Mouse (Mus musculus): ENCODE data around the gene Htra2. TPM values are rescaled to one million over a fixed set of nuclear protein-coding genes. Genes with fewer than 3 reads are reported as not detected.

The Htra2 gene
- polyA plus RNA-seq, 1 experiment: 30.9 TPM

DNA sequence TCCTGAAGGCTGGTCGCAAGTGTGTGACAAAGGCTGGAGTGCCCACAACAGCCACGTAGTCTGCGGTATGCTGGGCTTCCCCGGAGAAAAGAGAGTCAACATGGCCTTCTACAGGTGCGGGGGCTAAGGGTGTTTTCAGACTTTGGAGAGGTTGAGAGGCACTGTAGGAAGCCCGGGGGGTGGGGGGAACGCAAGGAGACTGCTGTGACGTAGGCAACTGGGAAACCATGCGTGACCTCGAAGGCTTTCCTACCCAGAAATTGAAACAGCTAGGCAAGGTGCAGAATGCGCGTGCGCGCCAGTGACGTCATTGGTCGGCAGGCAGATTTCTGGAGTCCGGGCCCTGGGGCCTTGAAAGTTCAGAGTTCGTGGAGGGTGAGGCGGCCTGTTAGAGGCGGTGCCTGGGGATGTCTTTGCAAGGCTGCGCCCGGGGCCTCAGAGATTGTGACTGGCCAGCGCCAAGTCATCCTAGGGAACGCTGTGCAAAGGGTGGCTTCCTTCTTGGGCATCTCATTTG is 16.5 kb downstream of the Htra2 start:
- Histone ChIP-seq H3K4me3 (ENCODE audit: control insufficient read depth, low read depth, low read length) (peak overlapping the region; percentile 74), H3K27ac (ENCODE audit: control insufficient read depth, insufficient read depth, low read depth, low read length) (no peak overlapping the region)
- no peak for TF ChIP-seq CTCF (IDR thresholded peaks at IDR 0.05; ENCODE audit: control insufficient read depth, insufficient read depth, insufficient replicate concordance, low read depth, low read length)
- no peak for TF ChIP-seq POLR2A (IDR thresholded peaks at IDR 0.05; ENCODE audit: control insufficient read depth, low read depth, low read length)

DNA sequence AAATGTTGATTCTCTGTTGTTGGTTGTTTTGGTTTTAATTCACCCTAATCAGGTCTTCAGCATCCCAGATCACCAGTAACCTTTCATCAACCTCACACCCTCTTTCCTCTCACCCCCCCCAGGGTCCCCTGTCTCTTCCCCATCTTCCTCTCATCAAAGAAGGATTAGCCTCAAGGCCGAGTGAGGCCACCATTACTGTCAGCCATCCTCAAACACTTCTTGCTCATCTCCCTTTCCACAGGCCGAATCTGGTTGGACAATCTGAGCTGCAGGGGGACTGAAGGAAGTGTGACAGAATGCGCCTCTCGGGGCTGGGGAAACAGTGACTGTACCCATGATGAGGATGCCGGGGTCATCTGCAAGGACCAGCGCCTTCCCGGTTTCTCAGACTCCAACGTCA is 17.9 kb downstream of the Htra2 start:
- H3K36me3 ChIP-seq (ENCODE audit: control insufficient read depth, insufficient read depth, low read length): no peaks in the 10 kb centered on the region
- H3K27me3 ChIP-seq (ENCODE audit: control insufficient read depth, insufficient read depth, low read length): no peaks in the 10 kb centered on the region
- peaks cover 21% of the 10 kb centered on the region for H3K4me1 ChIP-seq (ENCODE audit: control insufficient read depth, insufficient read depth, low read length)
- no peak overlapping the region for H3K27ac ChIP-seq (ENCODE audit: control insufficient read depth, insufficient read depth, low read depth, low read length)
- no peak overlapping the region for H3K4me3 ChIP-seq (ENCODE audit: control insufficient read depth, low read depth, low read length)
- TF ChIP-seq CTCF (IDR thresholded peaks at IDR 0.05; ENCODE audit: control insufficient read depth, insufficient read depth, insufficient replicate concordance, low read depth, low read length): no peak
- no peak for TF ChIP-seq POLR2A (IDR thresholded peaks at IDR 0.05; ENCODE audit: control insufficient read depth, low read depth, low read length)

More for the DNA sequence above, 16.5 kb downstream of the Htra2 start:
- H3K4me1 ChIP-seq (ENCODE audit: control insufficient read depth, insufficient read depth, low read length): peaks cover 14% of the 10 kb centered on the region
- H3K27me3 ChIP-seq (ENCODE audit: control insufficient read depth, insufficient read depth, low read length): no peaks in the 10 kb centered on the region
- H3K36me3 ChIP-seq (ENCODE audit: control insufficient read depth, insufficient read depth, low read length): no peaks in the 10 kb centered on the region

DNA sequence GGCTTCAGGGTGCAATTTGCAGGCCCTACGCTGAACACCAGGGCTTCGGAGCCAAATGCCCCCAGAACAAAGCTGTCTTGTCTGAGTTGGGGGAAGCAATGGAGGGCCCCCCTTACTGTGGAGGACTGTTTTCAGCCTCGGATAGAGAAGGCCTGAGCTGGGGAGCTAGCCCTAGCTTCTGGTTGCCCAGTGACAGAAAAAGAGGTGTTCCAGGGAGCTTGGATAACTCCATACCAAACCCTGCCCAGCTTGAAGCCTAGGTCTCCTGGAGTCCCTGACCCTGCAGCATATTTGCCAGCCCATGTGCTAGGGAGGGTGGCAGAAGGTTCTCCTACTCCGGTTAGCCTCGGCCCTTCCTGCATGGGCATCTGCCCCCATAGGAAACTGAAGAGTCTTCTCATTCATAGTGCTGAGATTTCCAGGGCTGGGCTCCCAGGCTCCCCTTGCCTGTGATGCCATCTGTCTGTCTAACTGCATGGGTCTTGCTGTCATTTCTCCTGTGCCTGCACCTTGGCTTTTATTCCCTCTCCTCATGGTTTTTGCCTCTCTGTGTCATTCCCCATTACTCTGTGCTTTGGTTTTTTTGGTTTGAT is 20.5 kb downstream of the Htra2 start:
- peaks cover 21% of the 10 kb centered on the region for H3K4me1 ChIP-seq (ENCODE audit: control insufficient read depth, insufficient read depth, low read length)

DNA sequence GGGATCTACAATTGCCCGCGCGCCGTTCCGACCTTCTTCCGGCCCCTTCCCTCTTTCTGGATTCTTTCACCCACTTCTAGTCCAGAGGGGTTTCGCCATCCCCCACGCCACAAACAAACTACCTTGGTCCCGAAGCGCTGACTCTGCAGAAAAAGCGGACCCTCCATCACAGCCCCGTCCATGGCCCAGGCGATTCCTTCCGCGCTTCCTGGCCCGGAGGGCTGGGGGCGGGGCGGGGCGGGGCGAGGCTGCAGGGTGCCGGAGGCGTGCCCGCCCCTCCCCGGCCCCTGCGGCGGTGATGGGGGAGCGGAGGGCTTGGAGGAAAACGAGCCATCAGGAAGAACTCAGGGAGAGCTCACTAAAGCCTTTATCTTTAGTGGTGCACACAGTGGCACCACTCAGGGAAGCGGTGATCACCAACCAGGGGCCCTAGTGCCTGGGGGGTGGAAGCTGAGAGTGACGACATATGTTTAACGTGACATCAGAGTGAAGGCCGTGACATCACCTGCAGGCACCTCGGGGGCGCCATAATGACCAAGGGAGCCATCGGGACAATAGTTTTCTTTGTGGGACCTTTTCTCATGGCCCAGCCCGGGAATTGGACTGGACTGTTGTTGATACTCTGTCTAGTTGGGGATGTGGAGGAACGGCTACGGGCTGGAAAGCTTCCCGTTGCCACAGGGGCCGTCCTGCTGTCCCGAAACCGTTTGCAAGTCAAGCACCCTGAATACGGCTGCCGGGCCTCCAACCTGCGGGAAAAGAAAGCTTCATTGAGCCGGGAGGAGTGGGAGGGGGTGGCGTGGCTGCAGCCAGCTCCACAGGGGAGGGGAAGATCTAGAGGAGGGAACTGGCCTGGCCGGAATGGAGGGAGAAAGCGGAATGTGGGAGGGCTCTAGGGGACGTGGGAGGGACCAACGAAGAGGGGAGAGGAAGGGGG is 21.6 kb downstream of the Htra2 start, which contains the start of the genes Dok1 and Loxl3:
Dok1 (minus strand) TSS at position 223 of the 937 bp plus-strand sequence.
Loxl3 (plus strand) TSS at position 925 of the 937 bp plus-strand sequence.
- H3K4me1 ChIP-seq (ENCODE audit: control insufficient read depth, insufficient read depth, low read length): peaks cover 18% of the 10 kb centered on the region
- H3K27me3 ChIP-seq (ENCODE audit: control insufficient read depth, insufficient read depth, low read length): no peaks in the 10 kb centered on the region
- 0 out of 2 replicates have a peak, but pooled peaks have one; percentile 18 for TF ChIP-seq POLR2A (IDR thresholded peaks at IDR 0.05; ENCODE audit: control insufficient read depth, low read depth, low read length)
- no peak for TF ChIP-seq CTCF (IDR thresholded peaks at IDR 0.05; ENCODE audit: control insufficient read depth, insufficient read depth, insufficient replicate concordance, low read depth, low read length)
- peak within 1 kb of the TSS; percentile 76 for H3K27ac ChIP-seq (ENCODE audit: control insufficient read depth, insufficient read depth, low read depth, low read length)
- H3K36me3 ChIP-seq (ENCODE audit: control insufficient read depth, insufficient read depth, low read length): no peaks in the 10 kb centered on the region
- peak within 1 kb of the TSS; percentile 90 for H3K4me3 ChIP-seq (ENCODE audit: control insufficient read depth, low read depth, low read length)

More for the DNA sequence above, 20.5 kb downstream of the Htra2 start:
- Histone ChIP-seq H3K27me3 (ENCODE audit: control insufficient read depth, insufficient read depth, low read length) (no peaks in the 10 kb centered on the region), H3K27ac (ENCODE audit: control insufficient read depth, insufficient read depth, low read depth, low read length) (0 out of 2 replicates have a peak overlapping the region, but pooled peaks have one; percentile 8), H3K36me3 (ENCODE audit: control insufficient read depth, insufficient read depth, low read length) (no peaks in the 10 kb centered on the region), H3K4me3 (ENCODE audit: control insufficient read depth, low read depth, low read length) (peak overlapping the region; percentile 48)
- TF ChIP-seq CTCF (IDR thresholded peaks at IDR 0.05; ENCODE audit: control insufficient read depth, insufficient read depth, insufficient replicate concordance, low read depth, low read length) (no peak), POLR2A (IDR thresholded peaks at IDR 0.05; ENCODE audit: control insufficient read depth, low read depth, low read length) (no peak)

DNA sequence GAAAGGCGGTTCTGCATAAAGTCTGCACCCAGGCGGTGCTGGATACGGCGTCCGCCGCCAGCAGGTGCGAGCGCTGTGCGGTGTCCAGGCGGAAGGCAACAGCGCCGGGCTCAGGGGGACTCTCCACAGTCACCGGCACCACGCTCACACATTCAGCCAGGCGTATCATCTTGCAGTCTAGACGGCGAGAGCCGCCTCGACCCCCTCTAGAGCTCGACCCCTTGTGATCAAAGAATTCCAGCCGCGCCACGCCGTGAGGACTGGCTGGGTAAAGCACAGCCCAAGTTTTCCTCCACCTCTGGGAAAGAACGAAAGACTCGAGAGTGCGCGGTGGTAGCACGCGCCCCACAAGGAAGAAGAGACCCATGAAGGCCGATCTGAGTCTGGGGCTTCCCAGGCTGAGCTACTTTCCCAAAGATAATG is 22.3 kb downstream of the Htra2 start:
- H3K27ac ChIP-seq (ENCODE audit: control insufficient read depth, insufficient read depth, low read depth, low read length): peak overlapping the region; percentile 10; the same call in 1 of the 2 replicates

DNA sequence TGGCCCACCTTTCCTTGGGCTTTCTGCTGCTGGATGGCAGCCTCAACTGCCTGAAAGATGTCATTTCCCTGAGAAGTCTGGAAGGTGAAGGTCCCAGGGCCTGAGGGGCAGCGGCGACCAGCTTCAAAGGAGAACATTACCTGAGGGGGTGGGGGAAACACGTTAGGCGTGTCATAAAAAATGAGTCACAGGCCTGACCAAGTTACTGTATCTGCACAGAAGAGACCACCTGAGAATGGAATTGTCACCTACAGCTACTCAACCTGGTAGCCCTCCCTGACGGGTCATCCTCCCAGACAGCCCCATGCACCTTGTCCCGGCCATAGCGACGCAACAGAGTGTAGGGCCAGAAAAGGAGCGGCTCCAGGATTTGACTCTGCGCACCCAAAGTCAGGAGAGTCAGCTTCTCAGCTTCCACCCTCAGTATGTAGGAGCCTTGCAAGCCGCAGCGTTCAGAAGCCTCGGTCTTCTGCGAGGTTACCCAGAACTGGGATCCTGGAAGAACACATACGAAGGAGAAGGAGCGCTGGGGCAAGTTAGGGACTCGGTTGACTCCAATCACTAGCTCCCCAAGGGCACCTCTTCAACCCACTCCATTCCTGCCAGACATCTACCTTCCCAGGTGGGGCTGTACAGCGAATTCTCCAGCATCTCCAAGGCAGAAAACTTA is 23.0 kb downstream of the Htra2 start:
- no peaks in the 10 kb centered on the region for H3K36me3 ChIP-seq (ENCODE audit: control insufficient read depth, insufficient read depth, low read length)
- no peak for TF ChIP-seq POLR2A (IDR thresholded peaks at IDR 0.05; ENCODE audit: control insufficient read depth, low read depth, low read length)
- H3K4me3 ChIP-seq (ENCODE audit: control insufficient read depth, low read depth, low read length): no peak overlapping the region
- no peak overlapping the region for H3K27ac ChIP-seq (ENCODE audit: control insufficient read depth, insufficient read depth, low read depth, low read length)
- H3K27me3 ChIP-seq (ENCODE audit: control insufficient read depth, insufficient read depth, low read length): no peaks in the 10 kb centered on the region
- H3K4me1 ChIP-seq (ENCODE audit: control insufficient read depth, insufficient read depth, low read length): peaks cover 12% of the 10 kb centered on the region

More for the DNA sequence above, 22.3 kb downstream of the Htra2 start:
- TF ChIP-seq CTCF (IDR thresholded peaks at IDR 0.05; ENCODE audit: control insufficient read depth, insufficient read depth, insufficient replicate concordance, low read depth, low read length): no peak
- TF ChIP-seq POLR2A (IDR thresholded peaks at IDR 0.05; ENCODE audit: control insufficient read depth, low read depth, low read length): no peak
- Histone ChIP-seq H3K4me1 (ENCODE audit: control insufficient read depth, insufficient read depth, low read length) (peaks cover 12% of the 10 kb centered on the region), H3K36me3 (ENCODE audit: control insufficient read depth, insufficient read depth, low read length) (no peaks in the 10 kb centered on the region), H3K27me3 (ENCODE audit: control insufficient read depth, insufficient read depth, low read length) (no peaks in the 10 kb centered on the region), H3K4me3 (ENCODE audit: control insufficient read depth, low read depth, low read length) (peak overlapping the region; percentile 90)
